In the genomic region with DNA sequence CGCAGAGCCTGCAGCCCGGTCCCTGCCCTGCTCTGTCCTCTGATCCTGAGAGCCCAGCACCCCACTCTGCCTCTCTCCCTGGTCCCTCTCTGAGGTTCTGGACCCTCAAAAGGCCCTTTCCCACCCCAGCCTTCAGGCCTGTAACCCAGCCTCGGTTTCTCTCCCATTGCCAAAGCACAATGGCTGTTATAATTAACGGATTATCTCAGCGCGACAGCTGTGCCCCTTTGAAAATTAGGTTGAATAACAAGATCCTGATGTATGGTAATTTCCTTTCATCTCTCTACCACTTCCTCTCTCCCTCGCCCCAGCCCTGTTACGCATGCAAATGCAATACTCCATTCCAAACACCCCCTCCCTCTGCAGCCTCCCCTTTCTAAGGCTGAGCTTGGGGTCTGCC, we compare ENCODE assay signal across 10 mouse cellular contexts. TPM values are rescaled to one million over a fixed set of nuclear protein-coding genes. Genes with fewer than 3 reads are reported as not detected.
DNase-seq lines count a peak whose midpoint lies in the region; ATAC-seq and TF ChIP-seq lines count a peak whose summit lies in the region.
"Had no signal": no experiment of that assay in that cellular context is flagged by ENCODE, and none has a peak within 500 bp of the region (broad histone marks: within the 10 kb centered on the region; RNA-seq: fewer than 3 reads in every experiment).

No protein-coding gene starts in this region.

- 23% methylated on average over 8 of the region's 8 CpGs for WGBS in hindbrain, embryonic 12.5 days
- WGBS in neural tube, embryonic 12.5 days, result 18% methylated on average over 8 of the region's 8 CpGs

- H3K27ac ChIP-seq in hindbrain, embryonic 12.5 days, result peak overlapping the region; percentile 87
- peak overlapping the region; percentile 57; the same call in 1 of the 2 replicates for H3K27ac ChIP-seq in neural tube, embryonic 12.5 days
- H3K27ac ChIP-seq: lung, embryonic 15.5 days had no signal

- peak overlapping the region; percentile 8; the same call in 1 of the 2 replicates for H3K4me2 ChIP-seq in hindbrain, embryonic 12.5 days (replicated peaks)
- peak overlapping the region; percentile 27 for H3K4me2 ChIP-seq in neural tube, embryonic 12.5 days (replicated peaks)
- H3K4me2 ChIP-seq: lung, embryonic 15.5 days had no signal

- peak; percentile 99 for ATAC-seq in CD4-positive, CD25-positive, alpha-beta regulatory T cell, adult 4 months
- peak; percentile 54 for ATAC-seq in hindbrain, embryonic 12.5 days (ENCODE audit: low FRiP score)
- peak; percentile 42; the same call in 1 of the 2 replicates for ATAC-seq in neural tube, embryonic 12.5 days (ENCODE audit: low FRiP score, low read depth)

- peak; percentile 93 for DNase-seq in brain, embryonic 14.5 days (ENCODE audit: low read depth)
- DNase-seq in lung, postnatal 36 days, result no peak
- DNase-seq in heart, adult 18-20 months, result no peak
- no peak for DNase-seq in ovary, adult 18-20 months (ENCODE audit: low spot score)
- DNase-seq in gastrocnemius, postnatal 36 days, result no peak

- H3K9me3 ChIP-seq in hindbrain, embryonic 12.5 days (replicated peaks), result no peaks in the 10 kb centered on the region
- H3K9me3 ChIP-seq in neural tube, embryonic 12.5 days, result no peaks in the 10 kb centered on the region
- H3K9me3 ChIP-seq: G1E; lung, embryonic 15.5 days had no signal

- TF ChIP-seq POLR2A in brain, embryonic 14.5 days (IDR thresholded peaks at IDR 0.05; ENCODE audit: borderline replicate concordance, extremely low read depth, insufficient read depth, insufficient read length, poor library complexity, severe bottlenecking), result no peak

- H3K9ac ChIP-seq in hindbrain, embryonic 12.5 days, result no peak overlapping the region
- peak overlapping the region; percentile 29; the same call in 1 of the 2 replicates for H3K9ac ChIP-seq in neural tube, embryonic 12.5 days
- H3K9ac ChIP-seq: lung, embryonic 15.5 days had no signal

- H3K27me3 ChIP-seq in hindbrain, embryonic 12.5 days, result 0 out of 2 replicates have a peak, but pooled peaks cover 6% of the 10 kb centered on the region
- H3K27me3 ChIP-seq in neural tube, embryonic 12.5 days (replicated peaks), result no peaks in the 10 kb centered on the region

- intact Hi-C loops in gastrocnemius, postnatal 36 days (cut with DNase I), result no loop called here

- peaks cover 81% of the 10 kb centered on the region for H3K4me1 ChIP-seq in hindbrain, embryonic 12.5 days
- peaks cover 68% of the 10 kb centered on the region for H3K4me1 ChIP-seq in neural tube, embryonic 12.5 days
- H3K4me1 ChIP-seq: lung, embryonic 15.5 days had no signal

- no peak for TF ChIP-seq CTCF in brain, embryonic 14.5 days (IDR thresholded peaks at IDR 0.05; ENCODE audit: borderline replicate concordance, extremely low read depth, insufficient read depth, insufficient read length)

- no peaks in the 10 kb centered on the region for H3K36me3 ChIP-seq in hindbrain, embryonic 12.5 days
- no peaks in the 10 kb centered on the region for H3K36me3 ChIP-seq in neural tube, embryonic 12.5 days
- H3K36me3 ChIP-seq: G1E; lung, embryonic 15.5 days had no signal

- no peak overlapping the region for H3K4me3 ChIP-seq in hindbrain, embryonic 12.5 days
- H3K4me3 ChIP-seq in neural tube, embryonic 12.5 days, result no peak overlapping the region
- H3K4me3 ChIP-seq: lung, embryonic 15.5 days had no signal

RNA-seq across cellular contexts. Expression of a gene that starts 35.1 kb away (rescaled TPM):
- polyA plus RNA-seq in CD4-positive, CD25-positive, alpha-beta regulatory T cell, adult 4 months (2017; shearing (Covaris generic)), result under 1 TPM in 1 of 2 experiments, not detected in 1; 0.10 TPM
- 13.2 and 22.5 TPM in 2 replicates for polyA plus RNA-seq in brain, embryonic 14.5 days (2012; rRNA removed)
- polyA plus RNA-seq in hindbrain, embryonic 12.5 days (2016; fragmentation: Nextera tagmentation; extraction: Ambion mirVana), result 2.4 and 2.5 TPM in 2 replicates
- polyA plus RNA-seq in neural tube, embryonic 12.5 days (2016; fragmentation: Nextera tagmentation; extraction: Ambion mirVana), result 1.9 and 2.0 TPM in 2 replicates
- 1 to 10 TPM; 1.6 to 2.2 TPM for total RNA-seq in heart, adult 18-20 months (2021)
- under 1 TPM; 0.02 to 0.08 TPM for total RNA-seq in gastrocnemius, postnatal 36 days (2021)
- polyA plus RNA-seq: G1E had no signal

Comparison
In these comparisons a context has a peak if more than half of its experiments do, and no peak if none do; other contexts are left out.
1. ATAC-seq: peak in every context shown above with its lines; median percentile 99 in CD4-positive, CD25-positive, alpha-beta regulatory T cell, adult 4 months; 54 in hindbrain, embryonic 12.5 days; 42 in neural tube, embryonic 12.5 days.